Mouse (Mus musculus): ENCODE data around the gene Abca1.
A peak's percentile ranks its signal among the peaks of the same experiment; 100 is the strongest.

Abca1 gene

DNA sequence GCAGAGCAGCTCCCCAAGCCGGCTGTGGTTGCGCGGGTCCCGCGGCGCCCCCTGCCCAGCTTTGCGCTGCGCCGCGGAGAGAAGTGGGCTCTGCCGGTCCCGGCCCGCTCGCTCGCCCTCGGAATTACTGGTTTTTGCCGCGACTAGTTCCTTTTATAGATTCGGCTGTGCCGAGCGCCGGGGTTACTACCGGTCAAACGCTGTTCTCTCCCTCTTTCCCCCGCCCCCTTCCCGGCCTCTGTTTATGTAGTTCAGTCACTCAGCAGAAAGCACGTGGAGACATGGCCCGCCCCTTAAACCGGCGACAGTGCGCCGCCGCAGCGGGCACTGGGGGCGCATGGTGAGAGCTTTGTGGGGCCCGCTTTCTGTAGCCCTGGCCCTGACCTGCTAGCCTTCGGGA lies at the start of gene Abca1:
TSS of gene Abca1 (minus strand) at position 129 of the 400 bp plus-strand sequence.
- peak; percentile 92 to 93 for DNase-seq

DNA sequence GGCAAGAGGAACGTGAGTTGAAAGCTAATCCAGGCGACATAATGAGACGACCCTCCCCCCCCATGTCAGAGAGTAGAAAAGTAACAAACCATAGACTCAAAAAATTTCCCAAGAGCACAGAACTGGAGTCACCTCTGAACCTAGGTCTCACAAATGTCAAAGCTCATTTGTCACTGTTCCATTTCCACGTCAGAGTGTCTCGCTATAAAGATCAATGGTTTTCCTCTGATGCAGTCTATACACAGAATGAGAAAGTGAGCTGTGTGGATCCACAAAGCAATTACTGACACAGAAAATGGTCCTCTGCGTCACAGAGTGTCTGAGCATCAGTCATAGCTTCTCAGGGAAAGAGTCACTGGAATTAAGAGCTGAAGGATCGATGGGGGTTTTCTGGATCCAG lies 44.8 kb upstream of the Abca1 start:
- no peak for DNase-seq

DNA sequence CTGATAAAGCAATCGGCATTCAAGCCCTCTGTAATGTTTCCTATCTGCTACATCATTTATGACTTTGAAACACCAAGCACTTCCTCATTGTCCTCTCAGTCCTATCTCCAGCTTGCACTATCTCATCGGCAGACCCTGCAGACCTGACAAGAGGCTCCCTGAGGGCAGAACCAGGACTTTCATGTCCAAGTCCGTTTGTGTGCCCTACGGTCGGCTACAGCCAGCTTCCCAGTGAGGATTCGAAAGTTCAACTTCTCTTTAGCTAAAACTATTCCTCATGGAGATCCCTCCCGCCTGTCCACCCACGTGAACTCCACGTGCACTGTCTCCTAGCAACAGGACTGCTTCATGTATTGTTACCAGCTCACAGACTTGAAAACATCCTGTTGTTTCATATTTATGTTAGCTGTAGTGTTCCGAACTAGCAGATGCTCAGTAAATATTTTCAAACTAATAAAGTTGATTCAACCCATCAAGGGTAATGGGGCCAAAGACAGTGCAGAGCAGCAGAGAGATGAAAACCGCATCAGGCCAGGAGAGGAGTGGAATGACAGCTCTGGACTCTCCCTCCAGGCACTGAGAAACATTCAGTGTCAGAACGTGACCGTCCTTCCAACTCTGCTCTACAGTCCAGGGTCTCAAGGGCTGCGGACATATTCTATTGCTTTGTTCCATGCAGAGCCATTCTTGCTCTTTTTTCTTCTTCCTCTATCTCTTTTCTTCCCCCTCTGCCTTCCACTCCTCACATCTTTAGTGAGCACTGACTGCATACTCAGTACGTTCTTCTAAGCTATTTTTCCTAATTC lies 44.1 kb upstream of the Abca1 start:
- no peak for DNase-seq

DNA sequence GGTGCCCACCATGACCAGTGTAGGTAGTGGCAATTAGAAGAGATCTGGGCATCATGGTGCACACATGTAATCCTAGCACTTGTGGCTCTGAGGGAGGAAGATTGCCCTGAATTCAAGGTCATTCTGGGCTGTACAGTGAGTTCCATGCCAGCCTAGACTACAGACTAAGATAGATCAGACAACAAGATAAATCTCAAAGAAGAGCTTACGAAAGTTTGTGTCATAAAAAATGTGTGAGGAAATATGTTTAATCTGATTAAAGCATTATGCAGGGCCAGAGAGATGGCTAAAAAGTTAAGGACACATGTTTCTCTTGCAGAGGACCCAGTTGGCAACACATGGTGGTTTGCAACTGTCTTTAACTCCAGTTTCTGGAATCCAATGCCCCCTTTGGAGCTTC lies 40.6 kb upstream of the Abca1 start:
- DNase-seq = no peak

DNA sequence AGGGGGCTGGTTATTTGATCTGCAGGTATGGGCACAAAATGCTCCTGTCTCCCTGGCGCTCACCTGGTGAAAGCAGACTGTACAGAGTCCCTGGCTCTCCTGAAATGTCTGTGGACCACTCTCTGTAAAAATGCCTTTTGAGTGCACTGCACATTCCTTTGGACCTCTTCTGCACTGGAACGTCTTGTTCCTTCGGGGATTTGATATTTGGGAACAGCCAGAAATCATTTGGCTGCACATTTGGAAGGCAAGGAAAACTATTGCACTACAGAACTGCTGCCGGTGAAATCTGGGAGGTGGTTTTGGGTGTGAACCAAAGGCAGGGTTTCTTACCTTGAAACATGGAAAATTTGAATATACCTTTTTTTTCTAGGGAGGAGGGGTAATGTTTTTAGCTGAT lies 38.1 kb upstream of the Abca1 start:
- DNase-seq = no peak

DNA sequence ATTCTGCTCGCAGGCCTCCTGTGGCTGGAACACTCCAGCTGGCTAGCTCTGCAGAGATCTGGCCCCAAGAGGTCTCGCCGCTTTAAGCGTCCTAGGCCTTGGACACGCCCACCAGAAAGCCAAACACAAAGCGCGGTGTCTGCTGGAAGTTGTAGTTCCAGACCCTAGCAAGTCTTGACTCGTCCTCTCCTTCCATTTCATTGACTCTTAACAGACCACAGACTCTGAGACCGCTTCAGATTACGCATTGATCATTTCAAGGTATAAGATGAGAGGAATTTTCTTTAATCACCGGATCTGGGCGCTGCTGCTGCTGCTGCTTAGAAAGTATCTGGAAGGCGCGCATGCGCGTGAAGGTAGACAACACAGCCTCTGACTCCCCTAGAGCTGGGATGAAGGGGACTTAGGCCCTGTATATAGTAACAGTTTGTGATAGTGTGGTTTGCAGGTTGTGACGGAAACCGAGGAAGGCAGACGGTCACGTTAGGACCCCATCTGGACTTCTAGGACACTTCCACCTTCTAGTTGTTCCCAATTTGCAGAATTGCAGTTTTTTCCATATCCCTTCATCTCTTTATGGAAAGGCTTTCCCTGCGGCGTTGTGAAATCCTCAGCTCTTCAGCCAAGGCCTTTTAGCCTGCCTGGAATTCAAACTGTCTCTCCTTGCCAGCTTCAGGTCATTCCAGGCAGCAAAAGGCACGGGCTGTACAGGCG lies 36.5 kb upstream of the Abca1 start:
- peak; percentile 92 to 94 for DNase-seq

DNA sequence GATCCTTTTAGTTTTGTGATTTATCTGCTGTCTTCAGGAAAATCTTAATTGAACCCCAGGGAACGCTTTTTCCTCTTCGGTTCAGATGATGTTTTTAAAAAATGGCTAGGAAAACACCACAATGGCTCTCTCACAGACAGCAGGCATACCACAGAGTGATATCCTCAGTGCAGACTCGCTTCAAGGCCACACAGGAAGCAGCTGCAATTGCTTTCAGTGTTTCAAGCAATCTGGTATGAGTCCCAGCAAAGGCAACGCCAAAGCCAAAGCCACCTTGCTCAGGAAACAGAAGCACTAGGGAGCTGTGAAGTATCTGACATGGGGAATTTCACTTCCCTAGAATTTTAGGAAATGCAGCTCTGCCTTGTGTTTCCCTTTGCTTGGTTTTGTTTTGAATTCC lies 27.4 kb upstream of the Abca1 start:
- DNase-seq = no peak

DNA sequence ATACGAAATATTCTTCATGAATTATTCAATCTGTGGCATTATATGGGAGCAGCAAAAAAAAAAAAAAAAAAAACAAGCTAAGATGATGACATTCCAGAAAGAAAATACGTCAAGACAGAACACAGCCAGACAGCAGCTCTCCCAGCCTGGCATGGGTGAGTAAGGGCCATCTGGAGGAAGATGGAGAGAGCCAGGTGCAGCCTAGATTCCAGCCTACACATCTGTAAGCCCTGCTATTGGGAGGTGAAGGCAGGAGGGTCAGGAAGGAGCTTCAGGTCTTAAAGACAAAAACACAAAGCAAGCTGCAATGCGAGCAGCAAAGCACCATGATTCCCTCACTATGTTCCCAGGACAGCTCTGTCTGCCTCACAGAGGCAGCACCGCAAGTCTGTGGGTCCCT lies 26.9 kb upstream of the Abca1 start:
- DNase-seq = no peak

DNA sequence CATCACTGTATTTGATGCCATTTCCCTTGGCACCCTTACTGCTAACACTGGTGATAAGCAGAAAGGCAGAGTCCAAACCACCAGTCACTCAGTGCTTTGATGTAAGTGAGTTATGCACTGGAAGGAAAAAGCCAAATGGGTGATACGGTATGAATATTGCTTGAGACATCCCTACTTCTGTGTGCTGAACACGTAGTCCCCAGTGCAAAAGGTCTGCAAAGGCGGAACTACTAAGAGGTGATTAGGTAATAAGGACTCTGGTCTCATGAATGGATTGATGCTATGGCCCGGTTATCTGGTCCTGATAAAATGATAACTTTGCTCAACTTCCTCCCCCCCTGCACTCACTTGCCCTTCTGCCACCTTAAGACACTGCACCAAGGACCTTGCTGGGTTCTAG lies 26.4 kb upstream of the Abca1 start:
- DNase-seq = no peak

DNA sequence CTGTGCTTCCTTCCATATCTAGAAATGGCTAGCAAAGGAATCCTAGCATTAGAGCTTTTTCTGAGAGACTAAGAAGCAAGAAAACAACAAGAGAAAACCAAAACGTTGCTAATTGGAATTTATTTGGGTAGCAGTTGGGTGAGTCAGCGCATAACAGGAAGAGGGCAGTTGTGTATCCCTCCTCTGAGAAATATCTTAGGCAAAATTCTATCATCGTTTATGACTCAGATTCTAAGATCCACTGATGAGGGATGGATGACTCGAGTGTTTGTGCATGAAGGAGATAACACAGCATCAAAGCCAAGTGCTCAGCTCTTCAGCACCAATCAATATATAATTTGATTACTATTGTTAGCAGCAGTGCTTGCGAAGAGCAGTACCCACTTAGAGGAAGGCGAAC lies 21.8 kb upstream of the Abca1 start:
- DNase-seq = no peak

DNA sequence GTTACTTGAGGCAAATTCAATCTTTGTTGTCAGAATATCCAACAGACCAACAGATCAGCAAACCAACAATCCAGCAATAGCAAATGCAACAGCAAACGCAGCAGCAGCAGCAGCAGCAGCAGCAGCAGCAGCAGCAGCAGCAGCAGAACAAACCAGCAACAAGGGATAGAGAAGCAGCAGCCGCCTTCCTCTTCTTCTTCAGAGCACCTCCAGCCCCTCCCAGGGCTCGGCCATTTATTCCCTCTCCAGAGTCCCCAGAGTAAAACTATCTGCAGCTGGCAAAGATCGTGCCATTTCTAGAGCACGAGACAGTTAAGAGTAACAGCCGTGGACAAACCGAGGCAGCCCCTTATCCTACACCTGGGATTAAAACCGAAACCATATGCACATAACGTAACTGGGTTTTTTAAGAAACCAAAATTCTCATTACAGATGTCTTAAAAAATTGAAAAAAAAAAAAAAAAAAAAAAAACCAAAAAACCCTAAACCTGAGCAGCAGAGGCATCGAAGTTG lies 19.7 kb upstream of the Abca1 start:
- DNase-seq = no peak

DNA sequence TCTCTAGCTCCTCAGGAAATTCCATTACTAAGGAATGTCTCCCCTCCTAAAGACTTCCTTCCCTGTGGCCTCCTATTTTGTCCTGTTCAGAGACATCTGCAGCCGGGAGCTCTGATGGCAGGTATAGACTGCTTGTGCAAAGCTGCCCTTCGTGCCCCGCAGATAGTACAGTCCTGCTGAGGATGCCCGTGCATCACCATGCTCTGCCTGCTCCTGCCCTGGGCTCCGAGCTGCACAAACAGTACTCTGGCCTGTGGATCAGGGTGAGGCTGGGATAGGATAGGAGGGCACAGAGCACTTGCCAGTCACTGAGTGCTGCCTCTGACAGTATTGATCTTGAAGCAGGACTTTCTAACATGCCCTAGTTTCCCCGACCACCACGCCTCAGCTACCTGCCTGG lies 18.8 kb upstream of the Abca1 start:
- DNase-seq = no peak

DNA sequence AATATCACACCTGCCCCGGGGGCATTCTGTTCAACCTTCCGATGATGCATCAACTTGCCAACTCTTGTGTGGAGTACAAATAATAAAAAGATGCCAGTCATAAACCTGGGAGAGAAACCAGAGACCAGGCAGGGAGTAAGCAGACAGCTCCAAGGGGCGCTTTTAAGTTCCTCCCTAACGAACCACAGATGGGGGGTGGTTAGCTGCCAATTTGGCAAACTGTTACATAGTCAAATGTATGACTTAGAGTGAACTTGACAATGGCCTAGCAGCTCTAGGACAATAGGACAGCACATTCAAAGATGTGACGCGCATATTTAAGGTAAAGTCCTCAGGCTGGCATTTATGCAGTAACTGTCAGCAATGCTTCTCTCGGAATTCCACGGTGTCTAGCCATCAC lies 18.0 kb upstream of the Abca1 start:
- DNase-seq = peak; percentile 25 to 54

DNA sequence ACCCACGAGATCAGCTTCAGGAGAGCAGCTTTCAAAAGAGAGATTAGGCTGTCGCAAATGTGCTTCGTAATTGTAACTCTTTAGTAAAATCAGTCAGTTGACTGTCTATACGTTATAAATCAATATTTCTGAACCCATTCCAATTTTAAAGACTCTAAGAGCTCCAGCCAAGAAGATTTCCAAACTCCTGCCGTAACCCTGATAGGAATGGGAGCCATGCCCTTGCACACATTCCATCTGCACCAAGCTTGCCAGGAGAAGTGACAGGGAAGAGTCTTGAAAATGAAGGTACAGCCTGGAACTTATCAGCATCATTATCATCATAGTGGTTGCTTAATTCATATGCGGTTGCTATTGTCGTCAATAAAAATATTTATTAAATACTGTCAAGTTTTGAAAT lies 15.2 kb upstream of the Abca1 start:
- no peak for DNase-seq

DNA sequence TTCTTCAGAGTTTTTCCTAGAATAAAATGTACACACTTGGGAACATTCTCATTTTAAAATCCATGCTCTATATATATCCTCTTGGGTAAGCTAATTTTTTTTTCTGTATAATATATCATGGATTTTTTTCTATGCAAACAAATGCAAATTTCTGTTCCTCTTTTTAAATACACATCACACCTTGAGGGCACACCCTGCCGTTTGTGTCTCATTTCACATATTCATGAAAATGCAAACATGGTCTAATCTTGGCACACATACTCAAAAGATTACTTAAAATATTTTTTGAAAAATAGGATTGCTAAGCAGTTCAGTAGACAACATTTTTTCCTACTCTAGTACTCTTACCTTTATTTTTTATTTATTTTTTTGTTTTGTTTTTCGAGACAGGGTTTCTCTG lies 10.7 kb upstream of the Abca1 start:
- no peak for DNase-seq

DNA sequence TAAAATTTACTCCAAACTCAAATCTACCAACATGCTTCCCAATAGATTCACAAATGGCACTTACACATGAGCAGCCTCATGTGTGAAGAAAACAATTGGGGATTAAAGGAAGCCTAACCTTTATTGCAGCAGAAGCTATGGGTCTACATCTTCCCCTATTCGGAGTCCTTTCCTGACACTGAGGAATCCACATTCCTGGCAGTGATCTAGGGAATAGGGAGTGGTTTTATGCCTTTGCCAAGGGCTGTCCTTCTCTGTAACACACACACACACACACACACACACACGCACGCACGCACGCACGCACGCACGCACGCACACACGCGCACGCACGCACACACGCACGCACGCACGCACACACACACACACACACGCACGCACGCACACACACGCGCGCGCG lies 5.5 kb upstream of the Abca1 start:
- no peak for DNase-seq

DNA sequence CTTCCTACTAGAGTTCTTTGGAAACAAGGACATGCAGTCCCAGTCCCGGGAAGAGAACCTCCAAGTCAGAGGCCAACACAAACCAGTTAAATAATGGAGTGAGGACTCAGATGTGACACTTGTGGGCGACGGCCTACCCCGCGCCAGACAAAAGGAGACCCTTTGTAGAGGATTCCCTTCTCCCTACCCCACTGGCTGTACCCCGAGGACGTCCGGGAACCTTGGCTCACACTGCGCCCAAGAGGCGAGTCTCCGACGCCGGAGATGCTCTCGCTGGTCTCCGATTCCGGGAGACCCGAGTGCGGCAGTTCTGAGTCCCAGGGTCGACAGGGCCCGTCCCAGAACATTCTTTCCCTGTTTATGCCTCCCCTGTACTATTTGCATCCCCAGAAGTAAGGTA lies 519 bp downstream of the Abca1 start:
- DNase-seq = peak; percentile 45 to 53

DNA sequence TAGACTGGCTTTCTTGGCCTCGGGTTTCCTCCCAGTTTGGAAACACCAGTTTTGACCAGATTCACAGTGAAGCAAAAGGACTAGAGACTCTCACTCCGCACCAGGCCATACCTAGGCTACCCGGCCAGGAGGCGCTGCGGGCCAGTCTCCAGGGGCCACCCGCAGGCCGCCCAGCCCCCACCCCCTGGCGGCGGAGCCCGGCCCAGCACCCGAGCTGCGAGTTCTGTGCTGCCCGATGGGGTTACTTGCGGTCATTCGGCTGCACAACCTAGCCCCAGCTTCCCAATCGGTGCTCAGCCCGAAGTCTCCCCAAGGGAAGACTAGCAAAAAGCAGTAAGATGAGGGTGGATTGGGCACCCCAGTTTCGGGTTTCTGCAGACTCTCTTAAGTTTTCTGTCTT lies 1.1 kb downstream of the Abca1 start:
- DNase-seq = peak; percentile 74 to 78

DNA sequence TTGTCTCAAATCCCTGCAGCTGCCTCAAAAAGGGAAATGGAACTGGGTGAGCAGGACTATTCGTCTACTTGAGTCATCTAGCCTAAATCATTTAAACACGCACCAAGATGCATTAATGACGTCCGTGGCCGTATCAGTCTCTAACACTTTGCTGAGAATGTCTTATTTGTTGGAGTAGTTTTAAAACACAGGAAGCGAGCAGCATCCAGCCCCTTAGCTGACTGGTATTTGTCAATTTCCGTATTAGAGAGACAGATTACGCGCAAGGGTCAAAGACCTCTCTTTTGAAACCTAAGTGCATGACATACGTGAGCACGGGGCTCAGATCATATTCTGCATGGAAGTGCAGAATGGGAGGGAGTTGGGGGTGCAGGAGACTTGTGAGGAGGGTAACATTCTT lies 4.2 kb downstream of the Abca1 start:
- DNase-seq = no peak

DNA sequence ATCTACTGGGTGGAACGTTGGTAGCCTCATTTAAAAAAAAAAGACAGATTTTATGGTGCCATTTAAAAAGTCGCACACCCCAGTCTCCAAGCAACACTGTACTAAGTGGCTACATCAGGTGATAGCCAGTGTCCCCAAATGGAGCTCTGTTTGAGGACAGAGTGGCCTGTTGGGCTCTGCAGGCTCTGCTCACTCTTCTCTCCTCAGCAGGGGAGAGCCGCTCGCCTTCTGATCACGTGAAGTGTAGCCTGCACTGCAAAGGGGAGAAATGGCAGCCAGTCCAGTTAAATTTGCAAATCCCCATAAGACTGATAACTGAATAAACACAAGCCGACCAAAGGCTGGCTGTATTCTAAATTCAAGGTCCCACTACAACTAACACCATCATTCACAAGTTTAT lies 6.0 kb downstream of the Abca1 start:
- no peak for DNase-seq

DNA sequence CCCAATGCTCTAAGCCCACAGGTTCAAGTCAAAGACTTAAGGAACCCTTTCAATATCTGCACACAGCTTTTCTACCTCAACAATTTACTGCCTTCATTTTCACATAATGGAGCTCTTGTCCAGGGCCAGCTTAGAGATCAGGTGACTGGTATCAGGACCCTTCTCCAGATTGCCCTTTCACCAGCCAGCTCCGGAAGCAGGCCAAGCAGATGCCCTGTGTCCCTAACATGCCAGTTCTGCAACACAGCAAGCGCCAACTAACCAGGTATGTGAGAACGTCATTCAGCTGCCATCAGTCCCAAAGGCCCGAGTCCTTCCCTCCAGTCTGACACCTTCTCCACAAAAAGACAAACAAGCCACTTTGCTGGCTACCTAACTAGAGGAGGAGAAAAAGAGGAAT lies 6.6 kb downstream of the Abca1 start:
- peak; percentile 37 to 38 for DNase-seq

DNA sequence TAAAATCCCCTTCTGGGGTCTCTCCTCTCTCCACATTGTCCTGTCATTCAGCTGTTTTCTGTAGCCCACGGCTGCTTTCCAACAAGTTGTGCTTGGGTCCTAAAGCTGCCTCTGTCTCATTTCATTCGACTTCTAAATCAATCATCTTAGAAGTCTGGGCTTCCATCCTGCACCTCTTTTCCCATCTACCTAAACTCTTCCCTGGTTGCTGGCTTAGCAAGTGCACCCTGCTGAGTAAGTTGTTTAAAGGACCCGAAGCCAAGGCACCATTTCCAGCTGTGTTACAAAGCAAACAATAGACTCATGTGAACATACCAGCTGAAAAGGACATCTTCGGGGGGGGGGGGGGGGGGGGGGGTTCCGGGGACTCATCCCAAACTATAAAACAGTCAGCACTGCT lies 7.0 kb downstream of the Abca1 start:
- DNase-seq = no peak

DNA sequence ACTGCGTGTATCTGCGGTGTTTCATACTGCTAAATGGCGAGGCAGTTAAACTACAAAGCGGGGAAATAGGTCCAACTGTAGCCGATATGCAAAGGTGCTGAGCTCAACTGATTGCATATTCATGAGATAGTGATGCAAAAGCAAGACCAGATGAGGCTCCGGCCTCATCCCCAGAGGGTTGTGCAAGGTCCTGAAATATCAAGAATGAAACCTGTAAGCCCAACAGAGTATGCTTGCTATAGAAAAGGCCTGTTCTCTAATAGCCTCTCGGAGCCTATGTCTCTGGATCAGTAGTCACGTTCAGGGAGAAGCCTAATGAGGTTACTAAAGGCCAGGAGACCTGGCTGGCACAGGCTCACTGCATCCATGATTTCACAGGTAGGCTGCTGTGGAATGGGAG lies 9.2 kb downstream of the Abca1 start:
- DNase-seq = no peak

DNA sequence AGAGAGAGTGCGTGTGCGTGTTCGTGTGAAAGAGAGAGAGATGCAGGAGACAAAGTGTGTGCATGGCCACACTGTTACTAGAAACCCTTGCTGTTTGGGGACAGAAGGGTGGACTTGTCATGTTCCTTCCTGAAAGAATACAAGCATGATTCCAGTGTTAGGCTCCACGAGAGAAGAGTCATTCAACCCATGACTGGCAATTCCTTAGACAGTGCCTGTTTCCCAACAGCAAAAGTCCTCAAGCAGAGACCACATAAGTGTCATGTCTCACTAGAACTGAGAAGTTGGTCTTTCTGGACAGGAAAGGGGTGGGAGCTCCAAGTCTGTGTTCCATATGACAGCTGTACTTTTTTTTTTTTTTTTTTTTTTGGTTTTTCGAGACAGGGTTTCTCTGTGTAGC lies 10.1 kb downstream of the Abca1 start:
- no peak for DNase-seq
